Mouse (Mus musculus) retina, postnatal 7 days (tissue): ENCODE measurements around the gene A730046J19Rik.

Source experiments
- DNase-seq: peaks from one replicate; pipeline ENCODE4 v3.0.0-alpha.2; 2012; ENCODE audit warnings: low read depth, low spot score

The A730046J19Rik gene

DNA sequence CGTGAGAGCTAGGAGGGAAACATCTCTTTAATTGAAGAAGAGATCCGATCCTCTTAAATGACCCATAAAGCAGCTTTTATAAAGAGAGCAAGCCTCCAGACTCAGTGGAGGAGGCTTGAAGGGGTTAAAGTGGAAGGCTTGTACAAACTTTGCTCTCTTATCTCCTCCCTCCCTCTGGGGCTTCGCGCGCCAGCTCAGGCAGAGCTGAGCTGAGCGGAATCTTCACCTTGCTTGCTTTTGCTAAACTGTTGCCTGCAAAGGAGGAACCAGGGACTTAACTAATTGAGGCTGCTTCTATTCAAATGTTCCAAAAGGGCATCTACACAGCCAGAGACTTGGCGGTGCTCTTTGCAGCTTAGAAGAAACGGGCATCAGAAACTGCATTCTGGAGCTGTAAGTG lies at the start of gene A730046J19Rik:
Gene A730046J19Rik, plus strand, starts transcription at position 173 of the 400 bp plus-strand sequence.
- DNase-seq = no peak

DNA sequence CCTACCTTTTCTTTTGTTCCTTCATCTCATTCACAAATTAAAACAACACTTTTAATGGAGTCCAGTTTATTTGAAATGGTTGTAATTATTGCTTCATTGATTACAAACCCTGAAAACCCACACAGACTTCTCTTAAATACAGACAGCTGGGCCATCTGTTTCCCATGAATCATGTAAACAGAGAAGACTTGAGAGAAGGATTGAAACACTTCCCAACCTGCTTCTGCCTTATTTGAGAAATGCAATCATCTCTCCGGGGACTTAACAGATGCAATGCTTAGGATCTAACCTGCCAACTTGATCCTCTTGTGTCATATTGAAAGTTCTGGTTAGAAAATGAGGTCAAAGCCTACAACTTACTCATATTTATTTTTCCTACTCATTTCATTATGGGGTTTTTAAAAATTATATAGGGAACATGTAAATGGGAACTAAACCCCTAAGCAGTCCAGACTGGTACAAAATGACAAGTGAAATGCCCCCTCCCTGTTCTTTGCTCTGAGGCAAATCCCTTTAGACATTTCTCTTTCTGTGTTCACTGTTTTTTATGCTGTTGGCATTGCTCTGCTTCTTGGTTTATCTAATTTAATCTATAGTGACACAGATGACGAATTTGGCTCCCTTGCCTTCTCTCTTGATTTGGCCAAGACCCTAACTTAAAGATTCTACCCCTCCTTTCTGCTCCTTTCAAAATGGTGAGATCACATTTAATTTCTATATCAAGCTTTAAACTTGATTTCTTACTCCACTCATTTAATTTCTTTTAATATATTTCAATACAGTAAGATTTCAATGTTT lies 48.7 kb upstream of the A730046J19Rik start:
- no peak for DNase-seq

DNA sequence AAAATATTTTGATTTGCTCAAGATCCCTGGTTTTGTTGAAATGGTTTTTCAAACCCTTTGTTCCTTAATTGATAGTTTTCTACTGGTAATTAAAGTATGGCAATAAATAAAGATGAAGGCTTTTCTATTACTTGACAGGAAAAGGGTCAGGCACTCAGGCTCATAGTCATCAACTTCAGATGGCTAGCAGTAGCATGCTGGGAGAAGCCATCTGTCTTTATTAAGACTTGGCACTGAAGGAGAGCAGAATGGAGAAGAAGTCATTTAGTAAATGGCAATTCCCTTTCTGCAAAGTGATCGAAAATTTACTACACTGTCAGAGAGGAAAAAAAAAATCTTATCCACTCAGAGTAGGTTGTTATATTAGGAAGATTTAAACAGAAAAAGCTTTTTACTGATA lies 17.2 kb upstream of the A730046J19Rik start:
- no peak for DNase-seq

DNA sequence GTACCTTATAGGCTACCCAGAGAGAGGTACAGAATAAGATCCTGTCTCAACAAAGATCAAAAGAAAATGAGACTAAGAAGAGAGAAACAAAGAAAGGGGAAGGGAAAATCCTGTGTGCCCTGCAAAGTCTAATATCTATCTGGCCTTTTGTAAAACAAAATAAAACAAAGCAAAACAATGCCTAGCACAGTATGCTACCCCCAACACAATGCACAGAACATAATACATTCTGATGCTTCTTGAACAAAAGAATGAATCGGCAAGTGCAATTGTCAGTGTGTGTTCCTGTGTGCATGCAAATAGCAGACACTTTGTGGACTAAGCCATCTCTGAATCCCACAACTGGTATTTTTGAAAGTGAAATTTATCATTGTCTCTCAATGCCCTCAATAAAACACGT lies 3.5 kb upstream of the A730046J19Rik start:
- no peak for DNase-seq

DNA sequence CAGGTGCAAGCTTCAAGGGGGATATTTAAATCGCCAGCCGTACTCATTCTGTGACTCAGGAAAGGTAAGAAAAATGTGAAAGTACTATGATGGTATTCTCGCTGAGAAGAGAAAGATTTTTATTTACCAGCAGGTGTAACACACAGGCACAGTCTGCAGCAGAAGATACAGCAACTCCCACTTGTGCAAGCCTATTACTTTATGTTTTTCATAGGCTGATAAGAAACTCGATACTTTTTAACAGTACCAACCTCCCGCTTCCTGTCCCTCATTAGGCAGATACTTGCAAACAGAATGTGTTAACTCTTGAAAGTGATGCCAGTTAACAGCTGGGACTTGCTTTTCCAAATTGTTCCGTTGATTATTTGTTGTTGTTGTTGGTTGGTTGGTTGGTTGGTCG lies 616 bp downstream of the A730046J19Rik start:
- no peak for DNase-seq

DNA sequence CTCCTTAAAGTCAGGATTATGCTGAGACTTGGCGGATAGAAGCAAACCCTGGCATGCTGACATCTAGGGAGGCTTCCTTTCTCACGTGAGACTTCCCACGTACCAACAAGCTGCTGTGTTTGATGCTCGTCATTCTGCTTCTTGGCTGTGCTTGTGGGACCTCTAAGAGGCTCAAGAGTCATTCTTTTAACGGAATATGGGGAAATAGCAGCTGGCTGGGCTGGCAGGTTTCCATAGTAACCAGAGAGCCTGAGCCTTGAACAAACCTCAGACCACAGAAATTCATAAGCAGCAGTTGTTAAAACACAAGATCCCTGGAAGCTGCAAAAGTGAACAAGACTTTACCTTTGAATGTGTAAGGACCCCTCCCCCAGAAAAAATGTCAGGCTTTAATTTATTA lies 9.4 kb downstream of the A730046J19Rik start:
- DNase-seq = no peak
